Mouse (Mus musculus) lung, postnatal 4 days (tissue): Measurements from ENCODE around the gene Anapc16.
A peak's percentile ranks its signal among the peaks of the same experiment; 100 is the strongest.
"Not testable (repeated sequence)": the region's sequence is repeated elsewhere in the genome, so short reads cannot be mapped to it uniquely, and the experiment has no call there.

Experiments
- DNase-seq, 2 experiments: peaks; one replicate each; pipeline ENCODE4 v3.0.0; 2021

The Anapc16 gene

GRCm38 (mm10) chr10:59997591-59997990 lies 5.3 kb downstream of the Anapc16 start:
- peak in 1 of 2 experiments; percentile 65 for DNase-seq

DNA sequence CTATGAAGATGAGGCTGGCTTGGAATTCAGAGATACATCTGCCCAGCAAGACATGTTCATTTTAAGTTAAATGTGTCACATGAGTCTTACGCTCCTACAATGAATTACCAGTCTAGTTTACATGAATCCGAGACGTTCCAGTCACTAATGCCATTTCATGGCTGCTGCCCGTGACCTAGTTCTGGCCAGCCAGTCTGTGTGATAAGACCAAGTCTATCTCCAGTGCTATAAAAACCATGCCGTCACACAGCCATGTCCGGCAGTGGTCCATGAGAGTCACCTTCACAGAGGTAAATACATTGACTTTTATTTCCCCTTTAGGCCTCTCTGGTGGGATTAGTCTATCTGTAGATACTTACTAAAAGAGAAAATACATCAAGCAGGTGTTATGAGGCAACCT lies 7.0 kb downstream of the Anapc16 start:
- DNase-seq = no peak

GRCm38 (mm10) chr10:59993813-59994212 lies 9.1 kb downstream of the Anapc16 start:
- not testable (repeated sequence) for DNase-seq

- DNase-seq = no peak
These were observed 10.9 kb downstream of the Anapc16 start for GRCm38 (mm10) chr10:59992024-59992423.

DNA sequence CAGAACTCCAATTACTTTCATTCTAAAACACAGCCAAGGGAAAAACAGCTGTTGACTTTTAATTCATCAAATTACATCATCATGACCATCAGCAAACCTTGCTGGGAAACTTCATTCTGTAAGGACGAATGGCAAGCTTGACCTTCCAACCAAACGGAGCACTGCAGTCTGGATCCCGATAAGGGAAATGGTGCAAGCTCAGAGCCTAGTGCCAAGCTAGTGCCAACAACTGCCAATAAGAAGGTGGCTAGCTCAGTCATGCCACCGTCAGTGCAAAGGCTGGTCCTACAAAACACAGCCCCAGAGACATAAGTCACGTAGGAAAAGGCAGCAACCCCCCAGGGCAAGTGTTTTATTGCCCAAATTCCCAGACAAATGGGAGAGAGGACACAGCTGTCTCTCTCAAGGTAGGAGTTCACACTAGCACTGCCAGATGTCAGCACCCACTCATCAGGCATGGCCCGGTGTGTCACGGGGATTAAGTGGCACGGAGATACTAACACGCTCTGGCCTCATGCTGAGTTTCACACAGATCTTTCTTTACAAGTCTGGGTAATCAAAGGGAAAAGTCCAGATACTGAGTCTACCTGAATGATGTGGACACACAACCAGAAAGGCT lies 11.6 kb downstream of the Anapc16 start:
- DNase-seq = no peak

DNA sequence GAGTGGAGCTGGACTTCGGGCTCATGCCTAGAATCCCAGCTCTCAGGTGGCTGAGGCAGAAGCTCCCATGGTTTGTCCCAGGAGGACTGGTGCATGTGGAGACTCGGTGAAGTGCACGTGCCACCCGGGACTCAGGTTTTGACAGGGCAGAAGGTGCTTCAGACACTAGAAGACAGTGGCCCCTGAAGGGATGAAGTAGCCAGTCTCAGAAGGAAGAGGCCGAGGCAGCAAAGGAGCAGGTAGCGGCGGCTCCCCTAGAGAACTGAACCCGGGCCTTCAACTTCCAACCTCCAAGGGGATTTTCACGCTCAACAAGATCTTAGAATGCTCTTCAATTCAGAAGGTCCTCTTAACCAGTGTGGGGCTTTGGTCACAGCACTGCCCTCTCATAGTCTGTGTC lies 12.5 kb downstream of the Anapc16 start:
- no peak for DNase-seq

DNA sequence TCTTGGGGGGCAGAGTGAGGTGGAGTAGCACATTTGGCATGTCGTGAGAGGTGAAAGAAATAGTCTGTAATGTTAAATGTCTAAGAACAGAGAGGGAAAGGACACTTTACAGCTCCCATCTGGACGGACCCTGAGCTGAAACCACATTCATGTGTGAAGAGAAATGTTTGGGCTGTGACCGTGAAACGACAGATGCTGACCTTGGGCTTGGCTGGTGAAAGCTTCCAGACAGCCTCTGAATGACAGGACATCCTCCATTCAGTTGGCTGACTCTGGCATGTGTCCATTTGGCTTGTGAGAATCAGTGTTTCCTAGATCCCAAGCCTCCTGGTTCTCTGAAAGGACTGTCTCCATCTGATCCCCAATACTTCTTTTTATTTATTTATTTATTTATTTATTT lies 14.9 kb downstream of the Anapc16 start:
- peak; percentile 17 to 59 for DNase-seq

- no peak for DNase-seq
These were observed 20.5 kb downstream of the Anapc16 start for GRCm38 (mm10) chr10:59982379-59982873.

DNA sequence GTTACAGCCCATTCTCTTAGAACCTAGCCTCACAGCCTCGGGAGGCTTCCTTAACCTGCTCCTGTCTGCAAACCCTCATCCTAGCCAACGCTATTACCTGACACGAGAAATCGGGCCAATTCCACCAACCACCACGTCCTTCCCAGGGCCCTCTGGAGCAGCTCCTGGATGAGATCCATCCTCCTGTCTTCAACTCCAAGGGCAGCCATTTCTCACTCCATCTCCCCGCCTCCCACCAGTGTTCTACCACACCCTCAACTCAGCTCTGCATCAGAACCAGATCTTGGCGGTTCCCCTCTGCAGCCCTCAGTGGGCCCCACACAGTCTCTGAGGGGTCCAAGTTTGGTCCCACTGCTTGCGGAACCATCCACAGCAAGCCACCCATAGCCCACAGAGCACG lies 21.1 kb downstream of the Anapc16 start:
- no peak for DNase-seq

DNA sequence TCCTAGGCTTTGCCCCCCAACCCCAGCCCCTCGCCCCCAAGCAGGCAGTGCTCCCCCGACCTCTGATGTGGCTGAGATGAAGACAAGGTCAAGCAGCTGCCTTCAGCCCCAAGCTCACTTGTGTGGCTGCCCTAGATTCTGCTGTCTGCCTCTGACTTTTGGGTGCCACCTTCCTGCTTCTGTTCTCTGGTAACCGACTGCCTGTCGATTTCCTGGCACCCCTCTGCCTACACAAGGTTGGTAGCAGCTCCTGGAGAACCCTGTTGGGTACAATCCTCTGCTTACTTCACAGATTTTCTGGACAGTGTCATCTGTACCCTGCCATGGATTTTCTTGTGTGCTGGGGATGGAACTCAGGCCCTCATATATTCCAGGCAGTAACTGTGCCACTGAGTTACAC lies 21.6 kb downstream of the Anapc16 start:
- no peak for DNase-seq

GRCm38 (mm10) chr10:59980815-59981244 lies 22.1 kb downstream of the Anapc16 start:
- peak; percentile 63 to 69 for DNase-seq

GRCm38 (mm10) chr10:59978873-59979743 lies 23.8 kb downstream of the Anapc16 start:
- peak; percentile 91 for DNase-seq

DNA sequence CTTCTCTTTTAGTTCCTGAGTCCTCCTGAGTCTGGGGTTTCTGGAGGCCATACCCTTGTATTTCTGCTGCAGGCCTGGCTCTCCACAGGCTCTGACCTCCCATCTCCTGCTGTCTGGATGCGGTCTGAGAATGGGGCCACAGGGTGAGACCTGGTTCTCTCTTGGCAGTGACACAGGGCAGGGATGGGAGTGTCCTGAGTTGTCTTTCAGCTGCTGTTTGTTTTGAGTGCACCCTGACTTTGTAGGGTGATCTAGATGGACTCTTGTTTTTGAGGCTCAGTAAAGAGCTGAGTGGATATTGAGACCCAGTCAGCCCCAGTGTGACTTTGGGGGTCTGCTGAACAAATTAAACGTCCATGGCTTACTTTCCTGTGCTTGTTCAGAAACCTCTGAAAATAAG lies 24.5 kb downstream of the Anapc16 start:
- no peak for DNase-seq

DNA sequence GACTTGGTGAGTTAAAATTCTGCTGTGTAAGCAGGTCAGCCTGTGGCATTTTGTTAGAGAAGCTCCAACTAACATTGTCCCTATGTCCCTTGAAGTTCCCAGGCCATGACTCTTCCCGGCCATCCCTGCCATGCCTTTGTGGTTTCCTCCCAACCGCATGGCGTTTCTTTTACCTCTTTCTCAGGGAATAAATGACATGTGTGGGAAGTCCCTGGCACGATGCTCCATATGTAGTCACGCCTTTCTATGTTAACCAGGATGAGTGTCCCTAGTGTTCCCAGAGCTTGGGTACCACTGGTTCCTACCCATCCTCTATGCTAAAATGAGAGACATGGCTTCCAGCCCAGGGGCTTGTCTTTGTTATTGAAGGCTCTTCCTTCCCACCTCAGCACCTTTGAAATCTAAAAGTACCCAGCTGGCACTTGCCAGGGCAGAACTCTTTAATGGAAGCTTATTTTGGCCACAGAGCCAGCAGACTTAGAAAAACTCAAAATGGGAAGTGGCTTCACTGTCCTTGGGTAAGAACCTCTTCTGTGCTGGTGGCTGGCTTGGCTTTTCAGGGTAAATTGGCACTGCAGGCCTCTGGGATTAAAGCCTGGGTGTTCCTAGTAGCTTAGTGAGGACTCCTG lies 25.1 kb downstream of the Anapc16 start:
- DNase-seq = no peak

GRCm38 (mm10) chr10:59977141-59977540 lies 25.8 kb downstream of the Anapc16 start:
- DNase-seq = no peak

DNA sequence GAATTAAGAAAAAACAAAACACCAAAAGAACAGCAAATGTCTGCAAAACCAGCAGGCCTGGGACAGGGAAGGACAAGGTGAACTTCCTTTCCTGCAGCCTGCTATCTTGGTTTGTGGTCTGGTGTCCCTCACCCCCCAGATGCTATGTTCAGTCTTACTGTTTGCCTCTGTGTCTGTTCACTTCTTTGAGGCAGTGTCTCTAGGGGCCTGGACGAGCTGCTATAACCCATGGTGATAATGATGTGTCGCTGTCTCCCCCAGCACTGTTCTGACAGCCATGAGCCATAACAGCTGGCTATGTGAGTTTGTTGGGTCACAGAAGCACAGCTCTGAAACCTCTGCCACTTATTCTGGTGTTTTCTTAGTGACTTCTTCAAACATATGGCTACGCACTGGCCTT lies 28.1 kb downstream of the Anapc16 start:
- peak in 1 of 2 experiments; percentile 75 for DNase-seq

GRCm38 (mm10) chr10:59974191-59974664 lies 28.7 kb downstream of the Anapc16 start:
- DNase-seq = peak; percentile 64 to 78

GRCm38 (mm10) chr10:59973400-59973799 lies 29.5 kb downstream of the Anapc16 start:
- DNase-seq = no peak

DNA sequence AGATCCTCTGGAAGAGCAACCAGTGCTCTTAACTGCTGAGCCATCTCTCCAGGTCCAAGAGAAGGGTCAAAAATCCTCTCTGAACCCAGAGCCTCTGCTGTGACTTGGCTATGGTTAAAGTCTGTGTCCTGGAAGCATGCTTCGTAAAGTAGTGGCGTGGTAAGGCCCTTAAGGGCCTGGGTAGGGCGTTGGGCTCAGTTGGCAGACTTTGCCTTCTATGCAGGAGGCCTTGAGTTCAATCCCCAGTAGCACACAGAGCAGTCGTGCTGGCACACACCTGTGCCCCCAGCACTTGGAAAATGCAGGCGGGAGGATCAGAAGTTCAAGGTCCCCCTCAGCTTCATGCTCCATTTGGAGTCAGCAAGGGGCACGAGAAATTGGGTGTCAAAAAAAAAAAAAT lies 29.9 kb downstream of the Anapc16 start:
- DNase-seq = no peak

DNA sequence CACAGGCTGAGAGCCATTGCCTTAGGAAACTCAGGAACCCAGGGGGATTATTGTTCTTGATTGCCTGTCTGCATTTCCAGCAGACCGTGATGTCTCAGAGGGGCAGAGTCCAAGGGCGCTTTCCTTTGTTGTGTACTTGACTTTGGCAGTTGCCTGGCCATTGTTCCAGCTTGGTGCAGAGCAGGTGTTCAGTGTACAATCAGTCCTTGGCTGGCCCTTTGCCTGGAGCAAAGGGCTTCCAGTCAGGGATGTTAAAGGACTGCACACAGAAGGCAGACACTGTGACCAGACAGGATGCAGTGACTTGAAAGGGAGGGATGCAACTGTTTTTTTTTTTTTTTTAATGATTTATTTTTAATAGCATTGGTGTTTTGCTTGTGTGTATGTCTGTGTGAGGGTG lies 30.4 kb downstream of the Anapc16 start:
- peak in 1 of 2 experiments; percentile 52 for DNase-seq

DNA sequence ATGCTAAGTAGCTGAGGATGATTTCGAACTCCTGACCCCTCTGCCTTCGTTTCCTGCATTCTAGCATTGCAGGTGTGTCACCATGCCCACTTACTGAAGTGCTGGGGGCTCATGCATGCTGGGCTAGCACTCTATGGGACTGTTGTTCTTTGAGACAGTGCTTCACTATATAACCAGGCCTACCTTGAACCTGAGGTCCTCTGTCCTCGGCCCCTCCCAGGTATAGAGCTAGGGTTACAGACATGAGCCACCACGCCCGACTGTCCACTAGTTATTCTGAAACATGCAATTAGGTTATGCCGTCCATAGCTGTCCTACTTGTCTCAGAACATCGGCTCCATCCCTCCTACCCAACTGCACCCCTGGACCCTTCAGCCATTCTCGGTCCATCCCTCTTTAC lies 31.1 kb downstream of the Anapc16 start:
- no peak for DNase-seq

- DNase-seq = no peak
These were observed 32.4 kb downstream of the Anapc16 start for GRCm38 (mm10) chr10:59970450-59971062.
